Mouse (Mus musculus): ENCODE results near the gene Tac2.
A peak's percentile ranks its signal among the peaks of the same experiment; 100 is the strongest.

The Tac2 gene

DNA sequence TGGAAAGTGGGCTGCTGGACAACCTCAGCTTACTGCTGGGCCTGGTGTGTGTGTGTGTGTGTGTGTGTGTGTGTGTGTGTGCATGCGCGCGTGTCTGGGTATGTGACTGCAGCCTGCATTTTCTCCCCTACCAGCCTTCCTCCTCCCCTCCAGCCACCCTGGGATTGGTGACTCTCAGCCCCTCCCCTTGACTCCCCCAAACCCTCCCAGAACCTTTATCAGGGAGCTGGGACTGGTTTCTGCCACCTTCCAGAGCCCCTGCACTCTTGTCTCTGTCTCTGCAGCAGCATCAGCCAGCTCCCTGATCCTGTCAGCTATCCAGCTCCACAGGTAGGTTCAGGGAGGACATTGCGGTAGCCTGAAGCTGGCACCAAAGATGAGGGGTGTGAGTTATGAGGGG lies 858 bp downstream of the Tac2 start:
- no peak for DNase-seq (ENCODE audit: low spot score in 2 of 2)

DNA sequence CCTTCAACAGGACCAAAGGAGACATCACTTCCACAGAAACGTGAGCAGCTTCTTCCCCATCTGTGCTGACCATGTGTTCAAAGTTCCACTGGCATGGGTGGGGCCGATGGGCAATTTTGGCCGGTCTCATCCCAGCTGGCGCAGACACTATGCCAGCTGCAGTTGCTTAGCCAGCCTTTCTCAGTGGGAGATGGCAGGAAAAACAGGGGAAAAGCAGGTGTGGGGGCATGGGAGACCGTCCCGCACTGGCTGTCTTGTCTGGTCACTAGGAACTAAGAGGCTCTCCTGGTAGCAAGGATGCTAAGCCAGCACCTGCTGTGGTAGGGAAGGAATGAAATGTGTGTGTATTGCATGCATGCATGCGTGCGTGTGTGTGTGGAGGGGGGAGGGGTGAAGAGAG lies 4.2 kb downstream of the Tac2 start:
- DNase-seq (ENCODE audit: low spot score in 2 of 2) = no peak

DNA sequence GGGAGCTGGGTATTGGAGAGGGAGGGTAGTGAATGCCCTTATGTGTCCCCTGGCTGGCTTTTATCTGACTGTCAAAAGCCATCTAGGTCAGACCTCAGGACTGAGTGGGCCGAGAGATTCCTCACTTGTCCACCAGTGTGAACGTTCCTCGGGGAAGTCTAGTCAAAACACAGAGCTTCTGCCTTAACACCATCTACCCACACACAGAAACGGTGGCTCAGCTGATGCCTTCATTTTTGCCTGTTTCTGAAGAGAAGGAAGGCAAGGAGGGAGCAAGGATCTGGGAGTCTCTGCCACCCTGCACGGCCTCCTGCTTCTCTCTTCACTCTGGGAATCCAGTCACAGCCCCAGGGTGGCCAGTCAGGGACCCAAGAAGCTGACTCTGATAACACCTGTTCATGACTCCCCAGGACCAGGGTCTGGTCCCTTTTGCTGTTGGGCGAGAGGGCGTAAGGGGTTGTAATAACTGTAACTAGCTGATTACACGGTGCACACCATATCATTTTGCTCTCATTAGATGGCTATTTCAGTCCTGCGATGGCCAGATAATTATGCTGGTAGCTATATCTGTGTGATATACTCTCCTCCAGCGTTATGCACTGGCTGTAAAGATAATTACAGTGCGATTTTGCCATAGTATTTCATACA lies 6.1 kb downstream of the Tac2 start:
- DNase-seq (ENCODE audit: low spot score in 2 of 2) = no peak

DNA sequence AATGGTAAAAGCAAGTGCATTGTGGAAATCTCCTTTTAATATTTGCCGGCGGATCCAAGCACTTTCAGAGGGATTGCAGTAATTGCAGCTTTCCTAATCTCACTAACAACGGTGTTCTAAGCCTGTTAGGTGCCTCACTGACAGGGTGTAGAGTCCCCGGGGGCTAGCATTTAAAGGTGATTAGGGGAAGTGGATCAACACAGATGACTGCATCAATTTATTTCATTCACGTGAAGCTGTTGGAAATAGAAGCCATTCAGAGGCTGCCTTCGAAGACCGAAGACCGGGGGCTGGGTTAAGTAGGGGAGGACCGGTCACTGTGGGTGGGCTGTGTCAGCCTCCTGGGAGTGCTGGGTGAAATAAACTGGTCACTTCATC lies 6.6 kb downstream of the Tac2 start:
- no peak for DNase-seq (ENCODE audit: low spot score in 2 of 2)

DNA sequence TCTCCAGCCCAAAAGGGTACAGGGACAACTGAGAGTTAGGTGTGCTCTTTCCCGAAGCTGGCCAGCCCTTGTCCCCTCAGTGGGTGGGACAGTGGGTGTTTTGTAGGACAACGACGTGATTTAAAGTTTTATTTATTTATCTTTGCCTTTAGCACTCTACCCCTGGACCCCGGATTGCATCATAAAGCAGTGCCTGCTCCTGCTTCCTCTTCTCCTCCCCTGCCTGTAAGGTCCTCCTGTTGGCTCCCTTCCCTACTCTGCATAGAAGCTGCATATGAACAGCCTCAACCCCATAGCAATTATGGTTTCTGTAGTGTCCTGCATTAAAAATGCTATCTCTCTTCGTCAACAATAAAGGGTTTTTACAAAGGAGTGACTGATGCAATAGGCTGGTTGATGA lies 7.1 kb downstream of the Tac2 start:
- no peak for DNase-seq (ENCODE audit: low spot score in 2 of 2)

DNA sequence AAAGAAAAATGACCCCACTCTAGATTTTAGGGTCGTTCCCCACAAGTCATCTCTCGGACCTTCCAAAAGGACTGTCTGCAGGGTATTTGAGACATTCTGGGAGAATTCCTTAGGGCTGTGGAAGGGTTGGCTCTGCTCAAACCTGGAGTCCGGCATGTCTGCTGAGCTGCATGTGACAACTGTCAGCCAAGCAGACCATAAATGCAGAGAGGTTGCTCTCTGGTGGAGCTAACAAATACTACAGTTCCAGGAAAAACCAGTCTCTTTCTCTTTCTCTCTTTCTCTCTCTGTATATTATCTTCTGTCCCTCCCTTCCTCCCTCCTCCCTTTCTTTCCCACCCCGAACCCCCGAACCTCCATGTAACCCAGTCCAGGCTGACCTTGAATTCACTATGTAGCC lies 10.2 kb downstream of the Tac2 start:
- no peak for DNase-seq (ENCODE audit: low spot score in 2 of 2)

DNA sequence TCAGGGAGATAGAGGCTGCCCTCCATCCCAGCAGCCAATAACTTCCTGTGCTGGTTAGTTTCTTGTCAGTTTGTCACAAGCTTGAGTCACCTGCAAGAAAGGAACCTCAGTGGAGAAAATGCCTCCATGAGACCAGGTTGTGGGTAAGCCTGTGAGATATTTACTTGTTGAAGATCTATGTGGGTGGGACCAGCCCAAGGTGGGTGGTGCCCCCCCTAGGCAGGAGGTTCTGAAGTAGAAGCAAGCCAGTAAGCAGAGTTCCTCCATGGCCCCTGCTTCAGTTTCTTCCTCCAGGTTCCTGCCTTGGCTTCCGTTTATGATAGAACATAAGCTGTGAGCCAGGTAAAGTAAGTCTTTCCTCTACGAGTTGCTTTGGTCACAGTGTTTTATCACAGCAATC lies 12.0 kb downstream of the Tac2 start:
- no peak for DNase-seq (ENCODE audit: low spot score in 2 of 2)

DNA sequence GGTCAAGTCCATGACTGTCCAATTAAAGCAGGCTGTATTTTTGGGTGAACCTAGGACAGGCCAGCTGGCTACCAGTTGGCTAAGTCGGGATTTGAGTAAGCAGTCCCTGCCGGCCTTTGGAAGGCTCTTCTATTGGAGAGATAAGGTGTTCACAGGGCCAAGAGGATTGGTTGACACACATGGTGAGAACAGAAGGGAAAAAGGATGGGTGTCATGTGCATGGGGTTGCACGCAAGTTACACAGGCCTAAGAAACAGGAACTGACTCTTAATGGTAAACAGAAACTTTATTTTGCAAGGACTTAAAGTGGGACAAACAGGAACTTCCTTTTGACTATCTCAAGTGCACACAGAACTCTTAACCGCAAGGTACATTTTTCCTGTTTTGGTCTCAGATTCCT lies 12.6 kb downstream of the Tac2 start:
- DNase-seq (ENCODE audit: low spot score in 2 of 2) = no peak

DNA sequence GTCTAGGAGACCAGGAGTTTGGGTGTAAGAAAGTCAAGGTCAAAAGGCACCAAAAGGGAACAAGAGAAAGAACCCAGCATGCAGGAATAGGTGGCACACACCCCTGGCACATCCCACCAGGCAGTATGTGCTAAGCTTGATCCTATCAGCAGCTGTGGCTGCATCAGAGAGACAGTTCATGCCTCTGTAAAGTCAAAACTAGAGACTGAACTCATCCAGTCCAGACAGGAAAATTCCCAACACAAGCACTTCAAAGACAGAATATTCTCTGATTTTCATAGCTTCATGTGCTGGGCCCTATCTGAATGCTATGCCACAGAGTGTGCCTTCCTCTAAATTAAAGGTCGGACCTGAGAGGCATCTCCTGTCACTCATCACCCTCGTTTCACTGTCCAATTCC lies 13.3 kb downstream of the Tac2 start:
- DNase-seq (ENCODE audit: low spot score in 2 of 2) = no peak

DNA sequence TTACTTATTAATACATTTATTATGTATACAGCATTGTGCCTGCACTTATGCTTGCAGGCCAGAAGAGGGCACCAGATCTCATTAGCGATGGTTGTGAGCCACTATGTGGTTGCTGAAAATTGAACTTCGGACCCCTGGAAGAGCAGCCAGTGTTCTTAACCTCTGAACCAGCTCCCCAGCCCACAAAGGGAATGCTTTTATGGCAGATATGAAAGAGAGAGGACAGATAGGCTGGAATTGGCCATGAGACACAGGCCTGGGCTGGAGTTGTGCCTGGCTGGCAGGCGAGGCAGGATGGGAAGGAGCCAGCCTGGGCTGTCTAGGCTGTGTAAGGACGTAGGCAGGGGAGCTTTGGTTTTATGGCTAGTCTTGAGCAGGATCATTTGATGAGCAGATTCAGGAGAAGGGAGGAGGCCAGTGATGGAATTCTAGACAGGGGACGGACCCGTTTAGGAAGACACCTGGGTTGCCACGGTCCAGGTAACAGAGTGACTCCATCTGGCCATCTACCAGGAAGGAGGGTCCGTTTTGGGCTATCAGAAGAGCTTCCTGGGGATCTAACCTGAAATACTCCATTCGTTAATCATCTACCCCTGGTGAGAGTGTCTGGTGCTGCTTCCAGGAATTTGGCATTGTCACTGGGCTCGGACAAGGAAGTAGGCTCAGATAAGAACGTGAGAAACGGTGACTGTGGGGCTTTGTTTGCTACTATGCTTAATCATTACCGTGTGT lies 14.0 kb downstream of the Tac2 start:
- no peak for DNase-seq (ENCODE audit: low spot score in 2 of 2)

DNA sequence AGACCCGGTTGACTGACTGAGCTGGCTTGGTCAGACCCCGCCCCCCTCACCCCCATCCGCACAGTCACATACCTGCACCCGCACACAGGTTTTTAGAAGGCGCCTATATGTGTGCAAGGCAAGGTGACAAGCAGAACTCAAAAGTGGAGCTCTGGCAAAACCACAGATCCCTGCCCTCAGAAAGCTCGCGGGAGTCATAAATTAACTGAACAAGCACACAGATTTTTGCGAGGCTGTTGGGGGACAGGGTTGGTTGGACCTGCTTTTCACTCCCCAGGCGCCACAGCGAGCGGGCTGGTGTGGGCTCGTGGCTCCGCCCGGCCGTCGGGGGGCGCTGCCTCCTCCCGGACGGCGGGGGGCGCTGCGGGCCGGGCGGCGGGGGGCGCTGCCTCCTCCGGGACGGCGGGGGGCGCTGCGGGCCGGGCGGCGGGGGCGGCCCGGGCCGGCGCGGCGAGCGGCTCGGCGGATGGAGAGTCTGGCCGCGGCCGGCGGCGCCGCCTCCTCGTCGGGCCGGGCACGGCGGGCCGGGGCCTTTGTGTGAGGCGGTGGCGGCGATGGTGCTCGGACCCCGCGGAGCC lies 14.9 kb downstream of the Tac2 start, which contains the start of gene Zbtb39:
Gene Zbtb39 (plus strand): TSS at position 456 of the 578 bp plus-strand sequence.
- peak in 1 of 2 experiments; percentile 66 for DNase-seq (ENCODE audit: low spot score in 2 of 2)

DNA sequence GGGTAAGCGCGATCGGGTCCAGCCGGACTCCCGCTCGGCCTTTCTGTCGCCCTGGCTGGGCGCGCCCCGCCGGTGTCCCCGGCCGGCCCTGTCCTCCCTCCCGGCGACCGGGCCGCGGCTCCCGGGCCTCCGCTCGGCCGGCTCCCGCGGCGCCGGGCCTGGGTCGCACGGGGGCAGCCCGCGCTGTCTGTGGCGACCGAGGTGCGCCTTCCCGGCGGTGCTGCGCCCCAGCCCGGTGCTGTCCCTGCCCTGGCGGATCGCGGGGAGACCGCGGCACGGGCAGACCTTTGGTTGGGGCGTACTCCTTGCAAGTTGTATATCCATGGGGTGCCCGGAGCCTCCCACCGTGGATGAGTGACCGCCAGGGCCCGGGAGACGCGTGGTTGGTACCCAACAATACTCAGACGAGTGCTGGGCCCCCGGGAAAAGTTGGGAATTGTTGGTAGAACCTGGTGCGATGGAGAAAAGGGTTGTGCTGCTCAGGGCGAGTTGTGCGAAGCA lies 15.4 kb downstream of the Tac2 start:
- DNase-seq (ENCODE audit: low spot score in 2 of 2) = no peak

DNA sequence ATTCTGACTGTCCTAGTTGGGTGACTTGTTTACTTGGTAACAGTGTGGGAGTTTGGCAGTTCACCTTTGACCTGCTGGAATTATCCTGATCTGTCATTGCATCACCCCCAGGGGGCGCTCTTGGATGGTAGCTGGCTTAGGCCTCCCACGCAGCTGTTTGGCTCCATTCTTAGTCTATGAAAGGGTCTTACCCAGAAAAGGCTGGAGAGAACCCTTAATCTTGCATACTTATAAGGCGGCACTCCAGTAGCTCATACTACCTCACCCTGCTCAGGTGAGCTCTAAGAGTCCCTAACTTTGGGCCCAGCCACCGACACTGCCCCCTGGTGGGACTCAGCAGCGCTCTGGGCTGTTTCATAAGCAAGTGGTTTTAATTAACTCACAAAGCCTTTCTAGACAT lies 20.4 kb downstream of the Tac2 start:
- no peak for DNase-seq (ENCODE audit: low spot score in 2 of 2)

DNA sequence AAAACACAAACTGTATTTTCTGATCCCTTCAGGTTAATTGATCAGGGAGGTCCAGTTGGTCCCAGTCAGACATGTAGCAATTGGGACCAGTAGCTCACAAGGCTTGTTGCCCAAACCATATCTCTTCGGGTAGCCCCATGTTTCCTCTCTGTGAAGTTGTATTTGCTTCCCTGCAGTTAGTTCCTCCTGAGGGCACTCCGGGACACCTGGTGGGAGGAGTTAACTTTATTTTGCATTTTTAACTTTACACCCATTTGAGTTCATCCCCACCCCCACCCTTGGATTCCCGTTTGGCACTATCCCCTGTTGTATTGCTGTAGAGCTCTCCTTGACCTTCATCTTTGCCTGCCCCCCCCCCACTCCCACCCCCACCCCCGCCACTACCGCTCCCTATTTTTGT lies 21.6 kb downstream of the Tac2 start:
- no peak for DNase-seq (ENCODE audit: low spot score in 2 of 2)

DNA sequence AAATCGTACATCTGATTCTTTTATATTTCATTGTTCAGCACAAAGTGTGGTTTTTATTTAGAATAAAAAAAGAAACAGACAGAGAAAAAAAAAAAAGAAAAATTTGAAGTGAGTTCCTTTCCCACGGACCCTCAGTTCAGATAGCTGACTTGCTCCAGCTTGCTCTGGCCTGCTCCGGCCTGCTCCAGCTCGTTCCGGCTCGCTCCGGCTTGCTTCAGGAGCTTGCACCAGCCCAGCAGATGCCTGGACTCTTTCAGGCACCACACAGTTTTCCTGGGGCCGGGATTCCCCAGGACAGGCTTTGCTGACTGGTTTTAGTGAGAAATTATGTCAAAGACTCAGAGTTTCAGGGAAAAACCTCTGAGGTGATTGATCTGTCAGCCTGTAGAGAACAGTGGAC lies 23.0 kb downstream of the Tac2 start:
- DNase-seq (ENCODE audit: low spot score in 2 of 2) = no peak

DNA sequence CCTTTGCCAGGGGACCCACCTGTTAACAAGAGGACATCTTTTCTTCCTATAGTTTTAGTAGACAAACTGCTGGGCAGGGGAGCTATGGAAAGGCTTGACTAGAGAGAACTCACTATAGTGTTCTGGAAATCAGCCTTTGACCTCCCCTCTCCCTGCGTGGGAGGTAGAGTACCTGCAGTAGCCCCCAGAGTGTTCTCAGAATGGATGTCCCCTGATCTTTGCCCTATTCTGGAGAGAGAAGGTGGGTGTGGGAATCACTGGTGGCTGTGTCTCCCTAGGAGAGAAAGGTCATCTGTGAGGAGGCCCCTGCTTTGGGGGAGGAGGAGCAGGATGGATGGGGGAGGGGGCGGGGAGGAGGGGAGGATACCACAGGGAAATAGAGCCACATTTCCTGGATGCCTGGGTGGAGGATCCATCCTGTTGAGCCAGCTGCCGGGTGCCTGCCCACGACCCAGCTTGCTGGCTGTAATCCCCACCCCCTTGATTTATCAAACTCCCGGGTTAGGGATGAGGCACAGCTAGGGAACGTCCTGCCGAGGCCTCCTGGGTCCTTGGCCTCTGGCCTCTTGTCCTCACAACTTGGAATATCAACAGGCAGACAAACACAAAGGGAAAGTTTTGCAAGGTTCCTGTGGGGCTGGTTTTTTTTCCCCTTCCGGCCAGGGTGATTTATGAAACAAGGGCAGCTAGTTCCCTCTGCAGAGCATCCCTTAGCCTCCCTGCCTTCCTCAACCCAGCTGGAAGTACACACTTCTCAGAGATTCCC lies 24.8 kb downstream of the Tac2 start:
- DNase-seq (ENCODE audit: low spot score in 2 of 2) = no peak

DNA sequence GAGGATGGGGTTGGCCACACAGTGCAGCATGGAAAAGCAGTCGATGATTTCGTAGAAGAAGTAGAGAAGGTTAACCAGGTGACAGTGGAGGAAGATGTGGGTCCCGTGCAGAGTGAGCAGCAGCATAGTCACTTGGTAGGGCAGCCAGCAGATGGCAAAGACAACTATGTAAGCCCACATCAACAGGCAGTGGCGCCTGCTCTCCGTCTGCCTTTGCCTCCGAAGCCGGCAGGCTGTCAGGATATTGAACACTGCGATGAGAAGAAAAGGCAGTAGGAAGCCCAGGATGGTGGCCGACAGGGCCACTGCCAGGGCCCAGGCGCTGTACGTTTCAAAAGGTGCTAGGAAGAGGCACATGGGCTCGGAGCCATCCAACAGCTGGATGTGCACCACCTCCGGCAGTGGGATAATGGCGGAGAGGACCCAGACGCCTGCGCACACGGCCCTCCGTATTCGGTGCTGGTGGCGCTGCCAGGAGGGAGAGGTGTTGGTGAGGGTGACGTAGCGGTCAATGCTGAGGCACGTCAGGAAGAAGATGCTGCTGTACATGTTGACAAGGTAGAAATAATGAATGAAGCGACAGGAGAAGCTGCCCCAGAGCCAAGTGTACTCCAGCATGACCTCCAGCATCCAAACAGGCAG lies 26.0 kb downstream of the Tac2 start:
- no peak for DNase-seq (ENCODE audit: low spot score in 2 of 2)

DNA sequence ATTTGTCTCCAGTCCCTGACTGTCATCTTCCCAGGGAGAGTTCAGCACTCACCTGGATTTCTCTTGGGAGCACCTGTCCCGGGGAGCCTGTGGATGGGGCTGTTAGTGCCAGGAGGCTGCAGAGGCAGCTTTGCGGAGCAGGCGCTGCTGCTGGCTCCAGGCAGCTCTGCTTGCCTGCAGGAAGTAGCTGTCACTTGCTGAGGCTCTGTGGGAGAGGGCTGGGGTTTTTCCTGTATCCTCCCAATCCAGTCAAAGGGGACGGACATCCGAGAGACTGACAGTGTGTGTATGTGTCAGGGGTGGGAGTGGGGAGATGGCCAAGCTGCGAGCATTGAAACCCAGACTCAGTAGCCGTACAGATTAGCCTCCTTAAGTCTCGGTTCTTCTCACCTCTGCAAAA lies 27.3 kb downstream of the Tac2 start, which contains the start of gene Gpr182:
Gene Gpr182 (minus strand): TSS at position 185 of the 400 bp plus-strand sequence.
- DNase-seq (ENCODE audit: low spot score in 2 of 2) = no peak

DNA sequence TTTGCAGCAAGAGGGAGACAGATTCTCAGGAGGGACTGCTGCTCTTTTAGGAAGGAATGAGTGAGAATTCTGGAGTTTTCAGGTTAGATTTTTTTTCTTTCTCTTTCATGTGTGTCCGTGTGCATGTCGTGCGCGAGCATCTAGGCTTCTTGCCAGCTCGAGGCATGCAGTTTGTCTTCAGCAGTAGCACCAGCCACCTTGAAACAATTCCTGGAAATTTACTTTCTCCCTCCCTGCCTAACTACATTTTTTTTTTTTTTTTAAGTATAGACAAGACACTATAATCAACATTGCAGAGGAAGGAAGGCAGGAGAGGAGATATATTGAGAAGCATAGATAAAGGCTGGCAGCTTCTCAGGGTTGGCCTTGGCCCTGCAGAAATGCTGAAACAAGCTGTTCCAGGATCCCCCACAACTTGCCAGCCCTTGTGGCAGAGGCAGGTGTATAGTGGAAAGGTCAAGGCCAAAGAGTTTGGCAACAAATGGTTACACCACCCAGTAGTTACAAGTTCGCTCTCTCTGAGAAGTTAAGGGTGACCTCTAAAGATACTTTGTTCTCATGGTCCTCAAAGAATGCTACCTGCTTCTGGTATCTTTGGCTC lies 30.4 kb downstream of the Tac2 start:
- DNase-seq (ENCODE audit: low spot score in 2 of 2) = no peak

DNA sequence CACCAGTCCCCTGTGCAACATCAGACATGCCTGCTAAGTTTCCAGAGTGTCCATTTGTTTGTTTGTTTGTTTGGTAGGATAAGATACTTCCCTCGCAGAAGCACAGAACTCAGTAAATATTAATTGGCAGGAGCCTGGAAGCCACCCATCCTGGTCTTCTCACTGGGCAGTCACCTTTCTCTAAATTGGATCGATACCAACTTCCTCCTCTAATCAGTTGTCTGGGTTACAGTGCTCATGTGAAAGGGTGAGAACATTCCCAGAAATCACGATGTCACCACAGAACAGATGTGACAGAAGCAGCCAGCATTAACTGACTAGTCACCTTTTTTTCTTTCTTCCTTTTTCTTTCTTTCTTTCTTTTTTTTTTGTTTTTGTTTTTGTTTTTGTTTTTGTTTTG lies 31.0 kb downstream of the Tac2 start:
- DNase-seq (ENCODE audit: low spot score in 2 of 2) = no peak

DNA sequence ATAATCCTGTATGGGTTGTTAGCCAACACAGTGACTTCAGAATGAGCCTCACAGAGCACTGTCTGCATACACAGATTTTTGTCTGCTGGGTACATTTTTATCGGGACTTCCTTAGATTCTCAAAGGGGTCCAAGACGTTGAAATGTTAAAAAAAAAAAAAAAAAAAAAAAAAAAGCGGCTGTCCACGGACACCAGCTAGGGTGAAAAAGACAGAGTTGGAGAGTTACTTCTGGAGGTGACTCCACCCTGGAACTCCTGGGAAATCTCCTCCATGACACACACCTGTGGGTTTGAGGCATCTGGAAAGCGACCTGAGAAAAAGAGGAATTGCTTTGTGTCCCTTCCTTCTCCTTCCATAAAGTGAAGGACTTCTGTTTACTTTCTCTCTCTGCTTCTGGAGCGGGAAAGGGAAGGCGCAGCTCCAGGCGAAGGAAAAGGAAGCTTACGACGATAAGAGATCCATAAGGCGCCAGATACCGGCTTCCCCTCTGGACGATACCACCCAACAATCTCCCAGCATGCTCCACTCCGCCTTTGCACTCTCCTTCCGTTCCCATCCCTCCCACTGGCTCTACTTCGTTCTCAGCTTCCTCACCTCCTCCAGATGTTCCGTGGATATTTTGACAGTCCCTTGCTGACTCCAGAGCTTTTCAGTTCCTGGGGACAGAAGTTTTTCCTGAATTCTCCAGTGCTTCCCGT lies 31.6 kb downstream of the Tac2 start:
- no peak for DNase-seq (ENCODE audit: low spot score in 2 of 2)

All from frontal cortex, postnatal 10 days (tissue).